Mouse (Mus musculus) brain, embryonic 14.5 days (tissue): ENCODE results near the gene Dcst1.

Source experiments
- CTCF ChIP-seq: fragments of 200-500 bp; IDR thresholded peaks from 2 replicates; pipeline ENCODE4 v1.5.1; 2012; ENCODE audit warnings: inconsistent platforms, mild to moderate bottlenecking, moderate library complexity, borderline replicate concordance; ENCODE audit not compliant: insufficient read depth, insufficient read length; ENCODE audit errors: extremely low read depth
- POLR2A ChIP-seq: fragments of 200-500 bp; IDR thresholded peaks from 2 replicates; pipeline ENCODE4 v1.6.1; 2012; ENCODE audit warnings: mild to moderate bottlenecking, inconsistent platforms, borderline replicate concordance; ENCODE audit not compliant: poor library complexity, insufficient read depth, insufficient read length, severe bottlenecking; ENCODE audit errors: extremely low read depth

DNA sequence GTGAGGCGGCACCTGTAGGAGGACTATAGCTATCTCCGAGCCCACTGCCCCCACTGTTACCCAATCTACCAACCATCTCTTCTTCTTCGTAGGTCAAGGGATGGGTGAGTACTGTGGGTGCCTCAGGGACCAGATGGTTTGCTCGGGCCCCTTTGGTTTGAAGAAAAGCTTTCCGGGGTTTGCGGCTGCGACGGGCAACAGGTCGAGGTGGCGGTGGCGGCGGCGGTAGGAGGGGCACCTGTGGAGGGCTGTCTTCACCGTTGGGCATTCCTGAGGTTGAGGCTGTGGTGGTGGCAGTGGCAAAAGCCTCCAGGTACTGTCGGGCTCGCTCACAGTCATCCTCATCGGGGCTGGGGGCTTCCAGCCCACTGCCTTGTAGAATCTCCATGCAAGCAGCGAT lies 15.7 kb upstream of the Dcst1 start:
- no peak for TF ChIP-seq POLR2A
- no peak for TF ChIP-seq CTCF
